Mouse (Mus musculus) left cerebral cortex, postnatal 10 days (tissue): ENCODE measurements around the gene Notch4. TPM values are rescaled to one million over a fixed set of nuclear protein-coding genes. Genes with fewer than 3 reads are reported as not detected.

Experiments
- DNase-seq, 2 experiments: peaks; one replicate each; pipeline ENCODE4 v3.0.0; 2021 to 2022; ENCODE audit warnings: low spot score in 2 of 2, mixed read lengths in 1 of 2; ENCODE audit errors: extremely low spot score in 1 of 2
- intact Hi-C: fragments of 180-260 bp; cut with DNase I; formaldehyde crosslinking; loops from one replicate; pipeline ENCODE4 v1.15.1; 2025
- total RNA-seq, 2 experiments: library from RNA; stranded (reverse); gene quantifications; 2 replicates each; pipeline ENCODE4 v1.2.3; 2021

The Notch4 gene
- total RNA-seq, 2 experiments from 2014 or later = 10.6 to 12.0 TPM

GRCm38 (mm10) chr17:34632261-34632691 is 68.2 kb downstream of the Notch4 start:
- intact Hi-C loops = no loop called here
- DNase-seq = peak; percentile 72 to 87

DNA sequence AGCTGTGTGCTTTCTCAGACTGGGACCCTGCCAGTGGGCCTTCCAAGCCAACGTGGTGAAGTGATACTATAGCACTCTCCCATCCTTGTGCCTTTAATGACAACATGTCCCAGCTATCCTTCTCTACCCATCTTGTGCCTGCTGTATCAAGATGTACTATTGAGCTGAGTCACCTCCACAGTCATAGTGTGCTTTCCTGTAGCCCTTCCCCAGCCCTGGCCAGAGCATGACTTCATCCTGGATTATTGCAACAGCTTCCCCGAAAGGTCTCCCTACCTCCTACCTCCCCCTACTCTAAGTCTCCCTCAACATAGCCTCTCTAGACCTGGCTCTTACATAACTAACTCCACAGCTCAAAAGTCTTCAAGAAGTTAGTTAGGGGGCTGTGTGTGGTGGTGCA is 71.6 kb downstream of the Notch4 start:
- intact Hi-C loops = no loop called here
- DNase-seq = no peak

- DNase-seq = no peak
Measured at GRCm38 (mm10) chr17:34637459-34637858, 73.4 kb downstream of the Notch4 start.

More at GRCm38 (mm10) chr17:34637459-34637858, 73.4 kb downstream of the Notch4 start:
- intact Hi-C loops = no loop called here

Other genes starting within 250 kb of the Notch4 start
- gene H2-Eb2, start 238.6 kb upstream of the Notch4 start, total RNA-seq = not detected
- under 1 TPM; 0.43 to 0.87 TPM for gene Btnl2, start 209.4 kb upstream of the Notch4 start, total RNA-seq
- gene Btnl1, start 187.1 kb upstream of the Notch4 start, total RNA-seq = not detected
- gene BC051142, start 165.4 kb upstream of the Notch4 start, total RNA-seq = 1 to 10 TPM; 6.6 to 9.9 TPM
- gene Btnl4, start 87.0 kb upstream of the Notch4 start, total RNA-seq = not detected
- gene Btnl6, start 46.9 kb upstream of the Notch4 start, total RNA-seq = not detected
- gene Gpsm3, start 25.5 kb downstream of the Notch4 start, total RNA-seq = 1 to 10 TPM; 3.1 to 4.1 TPM
- gene Pbx2, start 27.0 kb downstream of the Notch4 start, total RNA-seq = 10 to 100 TPM; 40.3 to 40.9 TPM
- gene Ager, start 33.6 kb downstream of the Notch4 start, total RNA-seq = 1 to 10 TPM in 1 of 2 experiments, under 1 TPM in 1; 0.97 to 1.3 TPM
- 100 to 1,000 TPM in 1 of 2 experiments, 10 to 100 TPM in 1; 94.8 to 101 TPM for gene Rnf5, start 39.4 kb downstream of the Notch4 start, total RNA-seq
- 100 to 1,000 TPM; 180 to 182 TPM for gene Agpat1, start 40.0 kb downstream of the Notch4 start, total RNA-seq
- 1 to 10 TPM; 4.3 to 5.2 TPM for gene Egfl8, start 51.7 kb downstream of the Notch4 start, total RNA-seq
- 10 to 100 TPM; 31.4 to 36.7 TPM for gene Ppt2, start 64.2 kb downstream of the Notch4 start, total RNA-seq
- 100 to 1,000 TPM; 157 to 158 TPM for gene Prrt1, start 65.3 kb downstream of the Notch4 start, total RNA-seq
- 10 to 100 TPM; 12.5 to 13.7 TPM for gene Fkbpl, start 80.5 kb downstream of the Notch4 start, total RNA-seq
- 10 to 100 TPM; 73.1 to 76.5 TPM for gene Atf6b, start 82.9 kb downstream of the Notch4 start, total RNA-seq
- gene Tnxb, start 106.3 kb downstream of the Notch4 start, total RNA-seq = 1 to 10 TPM; 1.7 to 1.8 TPM
- gene C4b, start 179.6 kb downstream of the Notch4 start, total RNA-seq = 1 to 10 TPM; 6.7 to 7.4 TPM
- gene Cyp21a1, start 240.3 kb downstream of the Notch4 start, total RNA-seq = not detected